Mouse (Mus musculus) yolk sac, embryonic 10.5 days (tissue): ENCODE measurements at regions not wholly inside any gene's neighbourhood (a gene's known extent, or its start where the extent isn't known, plus 50 kb on each side); places are given as distances from the start of the nearest gene placed in this dataset.

Experiments
- DNase-seq: peaks from one replicate; pipeline ENCODE4 v3.0.0-alpha.2; 2017; ENCODE audit warnings: low spot score

DNA sequence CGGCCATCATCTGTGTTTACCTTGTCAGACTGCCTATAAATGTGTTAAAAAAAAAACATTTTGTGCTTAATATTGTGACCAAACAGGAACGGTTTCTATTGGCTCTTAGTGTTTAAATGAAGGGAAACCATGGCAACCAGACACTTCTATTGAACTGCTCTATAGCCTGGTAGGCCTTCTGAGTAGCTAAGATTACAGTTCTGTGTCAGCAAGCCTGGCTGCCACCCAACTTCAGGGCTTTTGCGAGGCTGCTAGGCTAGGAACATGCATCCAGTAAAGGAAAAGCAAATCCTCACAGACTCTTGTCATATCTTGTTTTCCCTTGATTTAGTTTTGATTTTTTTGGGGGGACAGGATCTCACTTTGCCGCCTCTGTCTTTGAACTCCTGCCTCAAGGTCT is 61.3 kb upstream of the Map1b start:
- DNase-seq = no peak

DNA sequence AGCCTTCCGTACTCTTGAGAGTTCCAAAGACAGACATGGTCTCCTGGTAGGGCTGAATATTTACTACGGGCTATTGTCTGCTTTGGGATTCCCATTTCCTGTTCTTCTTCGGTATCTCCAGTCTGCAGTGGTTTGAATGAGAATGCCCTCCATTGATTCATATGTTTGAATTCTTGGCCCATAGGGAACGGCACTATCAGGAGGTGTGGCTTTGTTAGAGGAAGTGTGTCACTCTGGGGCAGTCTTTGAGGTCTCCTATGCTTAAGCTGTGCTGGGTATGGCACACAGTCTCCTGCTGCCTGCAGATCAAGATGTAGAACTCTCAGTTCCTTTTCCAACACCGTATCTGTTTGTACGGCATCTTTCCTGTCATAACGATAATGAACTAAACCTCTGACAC is 56.7 kb upstream of the Map1b start:
- no peak for DNase-seq

DNA sequence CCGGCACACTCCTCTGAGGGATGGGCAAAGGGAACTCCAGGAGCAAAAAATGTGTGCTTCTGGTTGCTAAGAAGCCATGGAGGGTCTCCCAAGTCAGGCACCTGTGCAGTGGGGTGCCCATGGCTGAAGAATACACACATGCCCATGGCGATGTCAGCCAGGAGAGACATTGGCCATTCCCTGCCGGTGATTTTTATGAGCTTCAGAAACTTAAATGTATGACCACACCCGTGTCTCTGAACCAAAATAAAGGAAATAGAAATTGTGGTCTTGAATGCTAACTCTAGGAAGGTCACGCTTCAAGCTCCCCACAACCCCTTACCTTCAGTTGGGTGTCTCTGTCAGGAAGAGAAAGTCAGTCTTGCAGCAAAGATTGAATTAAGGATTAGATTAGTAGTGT is 56.0 kb upstream of the Map1b start:
- DNase-seq = no peak
